Mouse (Mus musculus): Measurements from ENCODE around the gene Map3k4.
A peak's percentile ranks its signal among the peaks of the same experiment; 100 is the strongest.

Map3k4 gene

DNA sequence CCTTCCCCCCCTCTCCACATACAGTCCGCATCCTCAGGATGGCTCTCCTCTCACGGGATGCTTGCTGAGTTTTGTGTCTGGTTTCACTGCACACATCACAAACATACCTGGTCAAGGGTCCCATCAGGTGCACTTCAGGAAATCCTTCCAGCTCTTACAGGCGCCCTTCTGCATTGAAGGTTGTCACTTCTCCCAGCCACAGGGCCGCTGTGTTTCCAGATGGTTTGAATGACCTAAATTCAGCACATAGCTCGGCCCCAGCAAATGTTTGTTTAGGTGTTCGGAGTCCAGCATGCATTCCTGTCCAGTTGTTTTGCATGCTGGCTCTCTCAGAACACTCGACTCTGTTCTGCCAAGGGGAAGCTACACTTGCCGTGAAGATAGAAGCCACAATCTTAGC, 134.3 kb downstream of the Map3k4 start:
- no peak for DNase-seq (ENCODE audit: low read depth, low spot score)

DNA sequence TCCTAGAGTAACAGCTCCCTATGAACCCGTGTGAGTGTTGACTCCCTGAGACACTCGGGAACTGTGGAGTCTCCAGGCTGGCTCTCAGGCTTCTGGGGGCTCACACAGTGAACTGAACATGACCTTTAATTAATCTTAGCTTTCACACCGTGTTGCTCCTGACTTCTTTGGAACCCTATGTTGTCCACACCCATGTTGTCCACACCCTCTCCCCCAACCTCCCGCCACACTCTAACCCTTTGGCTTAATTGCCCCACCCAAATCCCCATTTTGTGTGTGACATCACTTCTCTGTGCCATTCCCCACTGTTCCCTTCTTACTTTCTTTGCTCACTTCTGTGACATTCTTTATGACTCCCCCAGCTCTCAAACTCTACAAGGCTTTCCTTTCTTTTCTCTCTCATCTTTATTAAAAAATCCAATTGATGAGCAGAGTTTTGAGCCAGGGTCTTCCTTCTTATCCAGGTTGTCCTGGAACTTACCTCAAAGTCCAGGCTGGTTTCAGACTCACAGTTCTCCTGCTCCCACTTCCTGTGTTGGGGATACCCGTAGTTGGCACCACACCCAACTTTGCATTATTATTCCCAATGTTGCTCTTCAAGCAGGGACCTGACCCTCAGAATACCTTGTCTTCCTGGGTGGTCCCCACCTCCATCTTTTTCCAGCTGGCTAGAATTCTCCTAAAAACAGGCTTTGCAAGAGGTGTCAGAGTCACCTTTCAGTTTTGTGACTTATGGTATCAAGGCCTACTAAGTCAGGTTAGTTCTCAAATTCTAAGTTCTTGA, 135.7 kb downstream of the Map3k4 start:
- DNase-seq (ENCODE audit: low read depth, low spot score): peak; percentile 59

DNA sequence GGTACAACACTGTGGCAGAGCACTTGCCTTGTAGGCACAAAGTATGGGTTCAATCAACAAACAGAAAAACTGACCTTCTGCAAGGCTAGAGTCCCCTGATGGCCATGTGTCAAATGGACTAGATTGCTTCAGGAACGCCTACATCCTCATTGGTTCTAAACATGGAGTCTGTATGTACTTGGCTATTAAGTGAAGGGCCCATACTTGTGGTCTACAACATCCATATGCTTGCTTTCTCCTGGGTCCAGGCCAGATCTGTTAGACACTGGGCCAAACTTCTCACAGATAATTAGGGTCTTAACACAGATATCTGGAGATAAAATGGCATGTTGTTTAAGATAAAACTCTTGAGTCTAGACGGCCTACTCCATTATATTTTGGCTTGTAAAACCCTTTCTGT, 138.8 kb downstream of the Map3k4 start:
- no peak for DNase-seq (ENCODE audit: low read depth, low spot score)

DNA sequence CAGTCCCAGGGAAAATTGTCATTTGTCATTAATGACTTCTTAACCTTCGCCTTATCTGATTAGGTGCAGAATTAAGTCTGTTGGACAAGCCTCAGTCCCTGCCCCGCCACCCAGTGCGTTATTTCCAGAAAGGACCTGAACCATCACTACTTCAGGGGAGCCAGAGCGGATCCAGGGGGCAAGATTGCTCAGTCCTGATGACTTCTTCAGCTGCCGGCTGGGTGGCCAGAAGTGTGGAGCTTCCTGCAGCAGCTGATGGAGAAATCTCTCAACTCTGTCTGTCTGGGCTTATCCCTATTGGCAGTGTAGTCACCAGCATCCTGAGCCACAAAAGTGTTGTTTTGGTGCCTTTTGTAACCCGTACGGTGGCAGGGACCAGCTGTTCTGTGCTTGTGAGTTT, 139.3 kb downstream of the Map3k4 start:
- no peak for DNase-seq (ENCODE audit: low read depth, low spot score)

All from R1 (cell line).